Mouse (Mus musculus) liver, adult 2 months (tissue): ENCODE measurements at regions not wholly inside any gene's neighbourhood (a gene's known extent, or its start where the extent isn't known, plus 50 kb on each side); places are given as distances from the start of the nearest gene placed in this dataset.

Experiments used
- CTCF ChIP-seq: fragments of 200-500 bp; IDR thresholded peaks from 2 replicates; pipeline ENCODE4 v1.5.1; 2011; ENCODE audit warnings: low read depth, low read length, control low read depth
- POLR2A ChIP-seq: fragments of 200-500 bp; IDR thresholded peaks from 2 replicates; pipeline ENCODE4 v1.6.1; 2011; ENCODE audit warnings: low read length, control low read depth; ENCODE audit not compliant: insufficient read depth; ENCODE audit errors: extremely low read depth

DNA sequence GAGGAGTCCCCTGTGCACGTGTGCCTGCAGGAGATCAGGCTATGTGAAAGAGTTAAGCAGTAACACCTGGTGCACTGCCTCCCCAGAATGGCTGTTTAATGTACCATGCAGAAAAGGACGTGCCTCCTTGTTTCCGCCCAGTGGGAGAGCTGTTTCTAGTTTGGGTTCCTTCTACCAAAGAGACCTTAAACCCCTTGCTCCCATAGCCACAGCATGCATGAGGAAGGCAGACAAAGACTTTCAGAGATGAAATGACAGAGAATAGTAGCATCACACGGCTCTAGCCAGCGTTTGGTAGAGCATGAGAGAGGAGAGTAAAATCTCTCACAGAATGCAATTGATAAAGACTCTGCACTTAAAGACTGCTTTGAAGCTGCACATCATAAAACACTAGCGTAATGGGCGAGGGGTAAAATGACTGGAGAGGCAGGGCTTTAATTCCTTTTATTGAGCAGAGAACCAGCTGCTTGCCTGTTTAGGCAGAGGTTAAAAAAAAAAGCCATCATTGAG lies 74.3 kb upstream of the Gbe1 start:
- TF ChIP-seq CTCF = no peak
- no peak for TF ChIP-seq POLR2A
